Mouse (Mus musculus) kidney, postnatal 0 days (tissue): ENCODE measurements around the gene Ube3b. TPM values are rescaled to one million over a fixed set of nuclear protein-coding genes. Genes with fewer than 3 reads are reported as not detected.

Experiments
- ATAC-seq: fragments of 200-750 bp; cut with Nextera tagmentation; replicated peaks from 2 replicates; pipeline ENCODE4 v1.8.0; 2017; ENCODE audit warnings: low read depth, moderate number of reproducible peaks, moderate TSS enrichment, moderate library complexity; ENCODE audit not compliant: low FRiP score
- DNase-seq: peaks from one replicate; pipeline ENCODE4 v3.0.0-alpha.2; 2016; ENCODE audit warnings: low spot score
- H3K27ac ChIP-seq: fragments of 300-500 bp; sonication (generic); 2 replicates; pipeline ENCODE4 v1.5.1; 2014; ENCODE audit warnings: mild to moderate bottlenecking
- H3K27me3 ChIP-seq: fragments of 300-500 bp; sonication (generic); 2 replicates; pipeline ENCODE4 v1.6.1; 2014; ENCODE audit warnings: low read length, mixed read lengths; ENCODE audit not compliant: insufficient read depth
- H3K36me3 ChIP-seq: fragments of 300-500 bp; sonication (generic); 2 replicates; pipeline ENCODE4 v1.6.1; 2014; ENCODE audit warnings: low read length, mixed read lengths; ENCODE audit not compliant: insufficient read depth
- H3K4me1 ChIP-seq: fragments of 300-500 bp; sonication (generic); replicated peaks from 2 replicates; pipeline ENCODE4 v1.6.1; 2014; ENCODE audit warnings: antibody characterized with exemption, low read length, mixed read lengths; ENCODE audit not compliant: insufficient read depth
- H3K4me2 ChIP-seq: fragments of 300-500 bp; sonication (generic); 2 replicates; pipeline ENCODE4 v1.6.1; 2014; ENCODE audit warnings: mild to moderate bottlenecking, low read length, moderate library complexity, mixed read lengths
- H3K4me3 ChIP-seq: fragments of 300-500 bp; sonication (generic); replicated peaks from 2 replicates; pipeline ENCODE4 v1.5.1; 2014; ENCODE audit warnings: low read depth, low read length
- H3K9ac ChIP-seq: fragments of 300-500 bp; sonication (generic); 2 replicates; pipeline ENCODE4 v1.6.1; 2014; ENCODE audit warnings: low read depth, low read length
- H3K9me3 ChIP-seq: fragments of 300-500 bp; sonication (generic); replicated peaks from 2 replicates; pipeline ENCODE4 v1.6.1; 2016; ENCODE audit warnings: low read length, inconsistent platforms, mixed read lengths
- CTCF ChIP-seq: IDR thresholded peaks from 2 replicates; pipeline ENCODE4 v1.5.1; 2016; ENCODE audit warnings: antibody characterized with exemption, low read depth, mild to moderate bottlenecking, moderate library complexity
- WGBS: fragments of 180-500 bp; shearing (Covaris S2); extraction: QIAGEN DNeasy Blood & Tissue Kit; methylation state at CpG from one replicate; pipeline ENCODE4 v1.1.7; 2014; 5-methylcytosine and 5-hydroxymethylcytosine counted together
- polyA plus RNA-seq: library from polyadenylated mRNA; unstranded; fragments of >200 nt; fragmentation: Nextera tagmentation; extraction: Ambion mirVana; gene quantifications from 2 replicates; pipeline ENCODE4 v1.2.1, GENCODE M21; 2015

Ube3b gene
- polyA plus RNA-seq, 1 experiment from 2014 or later, result 28.6 TPM

- no peaks in the 10 kb centered on the region for H3K27me3 ChIP-seq
- TF ChIP-seq CTCF, result no peak
- no peaks in the 10 kb centered on the region for H3K9me3 ChIP-seq
These were observed 35.2 kb downstream of the Ube3b start for GRCm38 (mm10) chr5:114415606-114416005.

GRCm38 (mm10) chr5:114416855-114417254 lies 36.4 kb downstream of the Ube3b start:
- no peak for ATAC-seq
- no peak for DNase-seq
- WGBS, result 82% methylated on average over 8 of the region's 8 CpGs
- H3K4me3 ChIP-seq, result no peak overlapping the region
- peaks cover 71% of the 10 kb centered on the region for H3K36me3 ChIP-seq
- 0 out of 2 replicates have a peak, but pooled peaks cover 4% of the 10 kb centered on the region for H3K4me1 ChIP-seq
- H3K27me3 ChIP-seq, result no peaks in the 10 kb centered on the region
- H3K9ac ChIP-seq, result no peak overlapping the region
- TF ChIP-seq CTCF, result no peak
- H3K27ac ChIP-seq, result no peak overlapping the region
- H3K4me2 ChIP-seq, result no peak overlapping the region
- H3K9me3 ChIP-seq, result no peaks in the 10 kb centered on the region

More at GRCm38 (mm10) chr5:114415606-114416005, 35.2 kb downstream of the Ube3b start:
- H3K36me3 ChIP-seq, result peaks cover 81% of the 10 kb centered on the region
- no peak overlapping the region for H3K4me3 ChIP-seq
- ATAC-seq (no peak), DNase-seq (no peak)
- no peak overlapping the region for H3K27ac ChIP-seq
- no peaks in the 10 kb centered on the region for H3K4me1 ChIP-seq
- H3K4me2 ChIP-seq, result no peak overlapping the region
- H3K9ac ChIP-seq, result no peak overlapping the region
- WGBS, result 97% methylated on average over 5 of the region's 5 CpGs

- WGBS, result 76% methylated on average over 8 of the region's 8 CpGs
- DNase-seq, result peak; percentile 46
These were observed 38.1 kb downstream of the Ube3b start for GRCm38 (mm10) chr5:114418541-114418940.

DNA sequence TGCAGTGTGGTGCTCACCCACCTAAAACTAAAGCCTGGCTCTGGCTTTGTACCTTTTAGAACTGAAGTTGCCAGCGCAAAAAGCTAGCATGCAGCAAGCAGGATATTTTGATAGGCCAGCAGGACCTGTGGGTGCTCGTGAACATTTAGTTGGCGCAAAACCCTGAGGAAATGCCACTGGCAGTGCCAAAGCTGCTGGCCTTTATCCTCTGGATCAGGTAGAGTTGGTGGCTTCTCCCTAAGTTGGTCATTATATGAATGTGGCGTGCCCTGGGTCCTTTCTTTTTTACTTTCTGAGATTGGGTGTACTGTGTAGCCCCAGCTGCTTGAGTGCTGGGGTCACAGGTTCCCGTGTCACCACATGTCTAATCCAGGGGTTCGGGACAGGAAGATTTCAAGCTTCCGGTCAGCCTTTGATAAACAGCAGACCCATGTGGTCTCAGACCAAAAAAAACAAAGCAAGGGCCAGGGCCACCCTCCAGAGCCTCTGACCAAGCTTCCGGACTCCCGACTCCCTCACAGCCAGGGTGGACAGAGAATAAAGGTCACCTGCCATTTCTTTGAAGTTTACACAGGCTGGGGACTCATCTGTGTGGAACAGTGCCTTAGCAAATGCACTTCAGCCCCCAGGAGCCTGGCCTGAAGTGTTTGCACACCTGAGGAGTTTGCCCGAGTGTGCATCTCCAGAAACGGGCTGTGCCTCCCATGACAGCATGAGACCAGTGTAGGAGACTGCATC lies 41.3 kb downstream of the Ube3b start:
- H3K27me3 ChIP-seq, result no peaks in the 10 kb centered on the region
- peaks cover 40% of the 10 kb centered on the region for H3K36me3 ChIP-seq
- WGBS, result 43% methylated on average over 11 of the region's 11 CpGs
- H3K9me3 ChIP-seq, result no peaks in the 10 kb centered on the region
- TF ChIP-seq CTCF, result no peak
- H3K9ac ChIP-seq, result no peak overlapping the region
- no peak overlapping the region for H3K4me3 ChIP-seq
- DNase-seq (no peak), ATAC-seq (no peak)
- peaks cover 6% of the 10 kb centered on the region; the same call in 1 of the 2 replicates for H3K4me1 ChIP-seq
- H3K27ac ChIP-seq, result 0 out of 2 replicates have a peak overlapping the region, but pooled peaks have one; percentile 25
- no peak overlapping the region for H3K4me2 ChIP-seq

More at GRCm38 (mm10) chr5:114418541-114418940, 38.1 kb downstream of the Ube3b start:
- peak; percentile 63 for TF ChIP-seq CTCF
- no peak overlapping the region for H3K9ac ChIP-seq
- no peak overlapping the region for H3K4me2 ChIP-seq
- H3K4me1 ChIP-seq, result peaks cover 6% of the 10 kb centered on the region; the same call in 1 of the 2 replicates
- no peak overlapping the region for H3K27ac ChIP-seq
- 0 out of 2 replicates have a peak, but pooled peaks have one; percentile 30 for ATAC-seq
- no peaks in the 10 kb centered on the region for H3K9me3 ChIP-seq
- no peak overlapping the region for H3K4me3 ChIP-seq
- H3K27me3 ChIP-seq, result no peaks in the 10 kb centered on the region
- peaks cover 63% of the 10 kb centered on the region for H3K36me3 ChIP-seq

- no peak for TF ChIP-seq CTCF
- Histone ChIP-seq H3K9ac (no peak overlapping the region), H3K4me3 (no peak overlapping the region), H3K36me3 (peaks cover 32% of the 10 kb centered on the region), H3K9me3 (no peaks in the 10 kb centered on the region), H3K4me1 (peaks cover 6% of the 10 kb centered on the region; the same call in 1 of the 2 replicates), H3K27ac (no peak overlapping the region), H3K4me2 (no peak overlapping the region), H3K27me3 (no peaks in the 10 kb centered on the region)
- ATAC-seq (no peak), DNase-seq (no peak)
- 45% methylated on average over 5 of the region's 5 CpGs for WGBS
These were observed 42.2 kb downstream of the Ube3b start for GRCm38 (mm10) chr5:114422591-114422990.

DNA sequence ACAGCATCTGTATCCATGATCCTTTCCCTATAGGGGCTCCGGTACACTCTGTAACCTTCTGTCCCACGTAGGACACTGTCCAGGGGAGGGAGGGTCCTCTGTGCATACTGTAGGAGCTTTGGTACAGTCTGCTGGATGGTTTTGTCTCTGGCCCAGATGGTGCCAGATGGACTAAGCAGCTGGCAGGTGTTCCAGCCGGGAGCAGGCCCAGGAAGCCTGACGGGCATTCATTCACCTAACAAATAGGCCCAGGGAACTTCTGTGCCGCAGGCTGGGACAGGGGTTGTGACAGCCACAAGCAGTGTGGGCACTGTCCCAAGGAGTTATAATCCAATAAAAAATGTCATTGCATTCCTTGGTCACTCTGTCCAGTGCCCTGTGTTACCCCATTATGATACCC lies 43.6 kb downstream of the Ube3b start:
- no peak for DNase-seq
- ATAC-seq, result no peak
- Histone ChIP-seq H3K4me2 (no peak overlapping the region), H3K4me3 (no peak overlapping the region), H3K27me3 (no peaks in the 10 kb centered on the region), H3K27ac (no peak overlapping the region), H3K36me3 (peaks cover 19% of the 10 kb centered on the region), H3K4me1 (peaks cover 6% of the 10 kb centered on the region; the same call in 1 of the 2 replicates), H3K9me3 (no peaks in the 10 kb centered on the region), H3K9ac (no peak overlapping the region)
- no peak for TF ChIP-seq CTCF
- 79% methylated on average over 5 of the region's 5 CpGs for WGBS
